Mouse (Mus musculus) neural tube, embryonic 15.5 days (tissue): ENCODE measurements around the gene Slc7a15. TPM values are rescaled to one million over a fixed set of nuclear protein-coding genes. Genes with fewer than 3 reads are reported as not detected.

Experiments used
- ATAC-seq: fragments of 200-750 bp; cut with Nextera tagmentation; 2 replicates; pipeline ENCODE4 v1.8.0; 2017; ENCODE audit warnings: mild to moderate bottlenecking, moderate TSS enrichment, moderate library complexity; ENCODE audit not compliant: low FRiP score
- H3K27ac ChIP-seq: fragments of 300-500 bp; sonication (generic); replicated peaks from 2 replicates; pipeline ENCODE4 v1.5.1; 2015; ENCODE audit warnings: mild to moderate bottlenecking, inconsistent platforms
- H3K27me3 ChIP-seq: fragments of 300-500 bp; sonication (generic); replicated peaks from 2 replicates; pipeline ENCODE4 v1.6.1; 2015; ENCODE audit warnings: inconsistent platforms
- H3K36me3 ChIP-seq: fragments of 300-500 bp; sonication (generic); 2 replicates; pipeline ENCODE4 v1.6.1; 2015; ENCODE audit warnings: inconsistent platforms
- H3K4me1 ChIP-seq: fragments of 300-500 bp; sonication (generic); 2 replicates; pipeline ENCODE4 v1.6.1; 2015; ENCODE audit warnings: inconsistent platforms
- H3K4me2 ChIP-seq: fragments of 300-500 bp; sonication (generic); 2 replicates; pipeline ENCODE4 v1.6.1; 2015; ENCODE audit warnings: inconsistent platforms, mild to moderate bottlenecking, moderate library complexity
- H3K4me3 ChIP-seq: fragments of 300-500 bp; sonication (generic); replicated peaks from 2 replicates; pipeline ENCODE4 v1.5.1; 2015; ENCODE audit warnings: mild to moderate bottlenecking, inconsistent platforms
- H3K9ac ChIP-seq: fragments of 300-500 bp; sonication (generic); replicated peaks from 2 replicates; pipeline ENCODE4 v1.6.1; 2015; ENCODE audit warnings: mild to moderate bottlenecking, inconsistent platforms
- H3K9me3 ChIP-seq: fragments of 300-500 bp; sonication (generic); replicated peaks from 2 replicates; pipeline ENCODE4 v1.6.1; 2016; ENCODE audit warnings: inconsistent platforms
- WGBS: fragments of 180-500 bp; shearing (Covaris S2); methylation state at CpG from one replicate; pipeline ENCODE4 v1.1.7; 2015; ENCODE audit warnings: mixed read lengths; 5-methylcytosine and 5-hydroxymethylcytosine counted together
- polyA plus RNA-seq: library from polyadenylated mRNA; unstranded; fragments of >200 nt; fragmentation: Nextera tagmentation; extraction: Ambion mirVana; gene quantifications from 2 replicates; pipeline ENCODE4 v1.2.1, GENCODE M21; 2015

Gene Slc7a15
- polyA plus RNA-seq, 1 experiment from 2014 or later = not detected

DNA sequence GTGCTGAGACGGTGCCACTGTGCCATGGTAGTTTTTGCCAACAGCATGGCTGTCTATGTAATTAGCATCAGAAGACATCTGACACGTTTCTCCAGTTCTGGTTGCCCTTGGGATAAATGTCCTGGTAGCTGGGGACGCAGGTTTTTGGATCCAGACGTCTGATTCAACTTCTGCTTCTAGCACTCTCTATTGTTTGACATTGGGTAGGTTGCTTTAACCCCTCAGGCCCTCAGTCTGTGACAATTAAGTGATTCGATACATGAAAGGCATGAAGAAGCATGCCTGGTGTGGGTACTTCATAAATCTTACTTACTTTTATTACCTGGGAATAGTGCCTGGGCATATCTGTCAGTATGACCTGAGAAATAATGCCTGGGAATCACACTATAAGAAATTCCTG, 74.8 kb downstream of the Slc7a15 start:
- no peaks in the 10 kb centered on the region for H3K27me3 ChIP-seq
- no peaks in the 10 kb centered on the region for H3K4me1 ChIP-seq
- H3K27ac ChIP-seq = no peak overlapping the region
- 61% methylated on average over 5 of the region's 5 CpGs for WGBS
- ATAC-seq = no peak
- H3K9ac ChIP-seq = no peak overlapping the region
- no peak overlapping the region for H3K4me3 ChIP-seq
- H3K4me2 ChIP-seq = no peak overlapping the region
- no peaks in the 10 kb centered on the region for H3K36me3 ChIP-seq
- H3K9me3 ChIP-seq = no peaks in the 10 kb centered on the region

DNA sequence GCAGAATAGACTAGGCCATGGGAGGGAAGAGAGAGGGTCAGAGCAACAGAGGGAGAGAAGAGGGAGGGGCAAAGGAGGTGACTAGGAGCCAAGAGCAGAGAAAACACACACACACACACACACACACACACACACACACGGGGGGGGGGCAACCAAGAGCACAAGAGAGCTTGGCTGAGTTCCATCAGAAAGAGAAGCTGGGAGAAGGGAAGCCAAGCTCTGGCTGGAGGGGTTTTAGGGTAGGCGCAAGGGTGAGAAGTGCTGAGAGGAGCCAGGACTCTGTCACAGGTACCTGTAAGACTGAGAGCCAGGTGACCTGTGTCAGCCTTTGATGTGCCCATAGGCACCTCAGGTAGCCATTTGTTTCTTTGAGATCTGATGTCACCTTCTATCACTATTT, 76.2 kb downstream of the Slc7a15 start:
- H3K27me3 ChIP-seq = no peaks in the 10 kb centered on the region
- H3K4me1 ChIP-seq = no peaks in the 10 kb centered on the region
- WGBS = 77% methylated on average over 2 of the region's 2 CpGs
- no peak overlapping the region for H3K4me2 ChIP-seq
- no peaks in the 10 kb centered on the region for H3K9me3 ChIP-seq
- H3K27ac ChIP-seq = no peak overlapping the region
- H3K4me3 ChIP-seq = no peak overlapping the region
- no peaks in the 10 kb centered on the region for H3K36me3 ChIP-seq
- no peak for ATAC-seq
- no peak overlapping the region for H3K9ac ChIP-seq

DNA sequence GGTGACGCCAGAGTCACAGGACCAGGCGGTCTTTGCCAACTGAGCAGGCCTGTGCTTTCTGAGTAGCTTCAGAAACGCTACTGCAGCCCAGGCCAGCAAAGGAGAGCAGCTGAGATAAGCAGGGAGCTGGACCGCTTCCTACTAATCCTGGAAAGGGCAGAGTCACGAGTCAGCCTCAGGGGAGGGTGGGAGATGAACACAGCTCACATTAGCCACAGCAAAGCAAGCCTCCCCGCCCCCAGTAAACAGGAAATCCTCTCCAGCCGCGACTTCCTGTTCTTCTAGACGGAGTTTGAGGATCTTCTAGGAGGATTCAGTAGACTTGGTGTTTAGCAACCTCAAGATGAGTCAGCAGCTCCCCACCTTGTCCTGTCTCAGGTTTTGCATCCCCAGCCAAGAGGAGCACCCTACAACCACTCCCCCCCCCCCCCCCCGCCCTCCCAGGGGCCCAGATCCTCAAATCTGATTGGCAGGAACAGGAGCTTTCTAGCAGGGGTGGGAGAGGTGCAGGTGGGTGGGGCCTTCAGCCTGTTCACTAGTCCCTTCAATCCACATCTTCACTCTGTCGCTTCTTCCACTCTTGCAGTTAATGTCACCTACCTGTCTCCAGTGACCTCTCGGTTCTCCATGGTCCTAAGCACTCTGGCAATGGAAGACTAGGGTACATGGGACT, 77.4 kb downstream of the Slc7a15 start:
- no peak overlapping the region for H3K27ac ChIP-seq
- no peak overlapping the region for H3K4me3 ChIP-seq
- H3K9ac ChIP-seq = no peak overlapping the region
- no peak overlapping the region for H3K4me2 ChIP-seq
- H3K4me1 ChIP-seq = no peaks in the 10 kb centered on the region
- no peaks in the 10 kb centered on the region for H3K36me3 ChIP-seq
- no peaks in the 10 kb centered on the region for H3K9me3 ChIP-seq
- H3K27me3 ChIP-seq = no peaks in the 10 kb centered on the region
- WGBS = 70% methylated on average over 12 of the region's 12 CpGs
- ATAC-seq = no peak

DNA sequence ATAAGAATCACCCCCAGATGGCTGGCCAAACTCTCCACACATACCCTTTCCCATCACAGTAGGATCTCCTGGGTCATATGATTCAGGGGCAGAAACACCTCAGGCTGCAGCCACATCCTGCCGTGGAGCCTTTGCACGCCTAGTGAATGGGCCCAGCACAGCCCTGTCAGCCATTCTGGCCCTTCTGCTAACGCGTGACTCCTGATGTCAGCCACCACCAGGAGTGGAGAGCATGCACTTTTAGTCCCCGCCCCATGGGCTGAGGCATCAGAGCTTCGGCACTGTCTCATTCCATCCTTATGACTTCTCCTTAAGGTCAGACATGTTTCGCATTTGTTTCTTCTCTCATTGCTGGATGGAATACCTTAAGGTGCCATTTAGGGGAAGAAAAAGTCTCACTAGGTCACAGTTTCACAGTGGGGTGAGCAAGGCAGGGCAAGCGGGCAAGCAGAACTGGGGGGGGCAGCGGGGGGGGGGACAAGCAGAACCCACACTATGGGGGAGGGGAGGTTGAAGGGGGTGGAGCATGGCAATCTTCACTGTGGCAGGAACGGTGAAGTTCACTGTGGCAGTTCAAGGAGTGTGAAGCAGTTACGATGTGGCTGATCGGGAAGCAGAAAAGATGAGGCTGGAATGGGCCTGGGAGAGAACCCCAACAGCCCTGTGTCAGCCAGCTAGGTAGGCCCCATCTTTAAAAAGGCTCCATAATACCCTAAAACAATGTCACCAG, 79.3 kb downstream of the Slc7a15 start:
- no peaks in the 10 kb centered on the region for H3K4me1 ChIP-seq
- H3K4me2 ChIP-seq = no peak overlapping the region
- H3K9ac ChIP-seq = no peak overlapping the region
- H3K27me3 ChIP-seq = no peaks in the 10 kb centered on the region
- H3K9me3 ChIP-seq = no peaks in the 10 kb centered on the region
- H3K36me3 ChIP-seq = no peaks in the 10 kb centered on the region
- ATAC-seq = no peak
- H3K27ac ChIP-seq = no peak overlapping the region
- H3K4me3 ChIP-seq = no peak overlapping the region
- WGBS = 66% methylated on average over 12 of the region's 12 CpGs

DNA sequence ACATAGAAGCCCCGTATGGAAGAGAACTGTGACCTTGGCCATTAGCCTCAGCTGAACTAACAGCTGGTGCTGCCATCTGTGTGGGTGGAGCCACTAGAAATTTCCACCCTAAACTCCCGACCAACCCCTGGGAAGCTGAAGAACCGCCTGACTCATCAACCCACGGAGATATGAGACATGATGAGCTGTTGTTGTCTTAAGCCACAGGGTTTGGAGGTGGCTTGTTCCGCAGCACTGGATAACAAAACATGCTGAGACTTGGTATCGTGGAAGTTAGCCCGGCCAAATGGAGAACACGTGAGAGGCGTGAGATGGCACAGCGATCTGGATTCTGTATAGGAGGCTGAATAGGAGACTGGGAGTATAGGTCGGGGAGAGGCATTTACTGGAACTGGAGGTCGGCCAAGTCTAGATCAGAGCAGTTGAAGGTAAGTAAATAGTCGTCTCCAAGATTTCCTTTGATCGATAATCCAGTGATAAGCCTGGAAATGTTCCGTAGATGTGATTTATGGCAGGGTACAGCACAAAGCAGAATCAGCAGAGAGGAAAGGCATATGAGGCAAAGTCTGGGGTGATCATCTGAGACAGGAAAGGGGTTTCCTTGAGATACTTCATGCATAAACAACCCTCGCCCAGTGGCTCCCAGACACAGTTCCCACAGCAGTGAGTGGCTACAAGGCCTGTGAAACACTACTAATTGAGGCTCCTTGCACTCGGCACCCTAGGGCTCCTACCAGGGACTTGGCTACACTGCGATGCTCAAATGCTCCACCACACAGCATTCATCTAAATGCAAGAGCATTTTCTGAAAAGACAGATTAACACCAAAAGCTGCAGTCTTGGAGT, 87.6 kb downstream of the Slc7a15 start:
- Histone ChIP-seq H3K27me3 (no peaks in the 10 kb centered on the region), H3K4me1 (no peaks in the 10 kb centered on the region), H3K9me3 (no peaks in the 10 kb centered on the region), H3K36me3 (no peaks in the 10 kb centered on the region), H3K9ac (no peak overlapping the region), H3K4me3 (no peak overlapping the region), H3K27ac (no peak overlapping the region), H3K4me2 (no peak overlapping the region)
- no peak for ATAC-seq
- 74% methylated on average over 18 of the region's 18 CpGs for WGBS

DNA sequence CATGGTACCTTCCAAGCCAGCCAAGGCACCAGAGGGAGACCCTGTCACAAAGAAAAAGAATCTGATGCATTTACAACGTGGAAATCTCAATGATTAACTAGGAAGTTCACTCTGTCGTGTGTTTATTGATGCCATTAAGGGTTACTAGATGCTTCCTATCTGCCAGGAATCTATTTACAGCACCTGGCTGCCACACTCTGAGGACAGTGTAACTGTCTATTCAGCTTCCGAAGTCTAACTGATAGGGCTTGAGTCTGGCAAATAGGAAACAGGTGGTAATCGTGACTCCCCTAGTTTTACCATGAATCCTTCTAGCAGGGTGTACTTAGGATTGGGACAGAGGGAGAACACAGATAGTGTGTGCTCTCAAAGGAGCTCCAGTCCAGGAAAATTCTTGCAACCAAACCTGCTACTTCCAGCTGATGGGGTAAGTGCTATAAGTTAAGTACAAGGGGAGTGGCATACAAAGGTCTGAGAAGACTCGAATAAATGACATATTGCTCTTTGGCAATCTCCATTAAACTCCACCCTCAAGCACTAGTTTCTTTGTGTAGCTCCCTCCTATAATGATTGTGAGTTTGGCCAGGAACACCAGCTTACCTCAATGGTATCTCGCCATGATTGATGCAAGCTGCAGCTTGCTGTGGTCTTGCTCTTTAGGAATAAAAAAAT, 88.4 kb downstream of the Slc7a15 start:
- H3K4me1 ChIP-seq = no peaks in the 10 kb centered on the region
- H3K36me3 ChIP-seq = no peaks in the 10 kb centered on the region
- H3K27ac ChIP-seq = no peak overlapping the region
- H3K9ac ChIP-seq = no peak overlapping the region
- 46% methylated on average over 6 of the region's 6 CpGs for WGBS
- H3K4me2 ChIP-seq = no peak overlapping the region
- no peak overlapping the region for H3K4me3 ChIP-seq
- ATAC-seq = no peak
- H3K9me3 ChIP-seq = no peaks in the 10 kb centered on the region
- no peaks in the 10 kb centered on the region for H3K27me3 ChIP-seq

DNA sequence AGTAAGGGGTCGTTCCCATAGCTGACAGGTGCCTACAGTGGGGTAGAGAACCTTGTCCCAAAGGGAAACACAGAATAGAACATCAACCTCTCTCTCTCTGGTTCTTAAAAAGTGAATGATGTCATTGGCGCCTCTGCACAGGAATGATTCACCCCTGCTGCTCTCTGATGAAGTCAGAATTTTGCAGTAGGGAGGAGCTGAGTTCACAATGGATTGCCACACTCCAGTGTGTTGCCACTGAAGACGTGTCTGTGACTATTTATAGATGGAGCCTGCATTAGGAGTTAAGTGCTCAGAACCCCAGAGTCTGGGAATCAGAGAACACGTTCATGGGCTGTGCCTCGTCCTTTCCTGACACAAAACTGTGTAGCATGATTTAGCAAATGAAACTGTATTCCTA, 89.2 kb downstream of the Slc7a15 start:
- Histone ChIP-seq H3K4me2 (no peak overlapping the region), H3K9me3 (no peaks in the 10 kb centered on the region), H3K4me3 (no peak overlapping the region), H3K4me1 (no peaks in the 10 kb centered on the region), H3K36me3 (no peaks in the 10 kb centered on the region), H3K9ac (no peak overlapping the region), H3K27me3 (no peaks in the 10 kb centered on the region), H3K27ac (no peak overlapping the region)
- ATAC-seq = no peak
- WGBS = 64% methylated on average over 5 of the region's 5 CpGs

DNA sequence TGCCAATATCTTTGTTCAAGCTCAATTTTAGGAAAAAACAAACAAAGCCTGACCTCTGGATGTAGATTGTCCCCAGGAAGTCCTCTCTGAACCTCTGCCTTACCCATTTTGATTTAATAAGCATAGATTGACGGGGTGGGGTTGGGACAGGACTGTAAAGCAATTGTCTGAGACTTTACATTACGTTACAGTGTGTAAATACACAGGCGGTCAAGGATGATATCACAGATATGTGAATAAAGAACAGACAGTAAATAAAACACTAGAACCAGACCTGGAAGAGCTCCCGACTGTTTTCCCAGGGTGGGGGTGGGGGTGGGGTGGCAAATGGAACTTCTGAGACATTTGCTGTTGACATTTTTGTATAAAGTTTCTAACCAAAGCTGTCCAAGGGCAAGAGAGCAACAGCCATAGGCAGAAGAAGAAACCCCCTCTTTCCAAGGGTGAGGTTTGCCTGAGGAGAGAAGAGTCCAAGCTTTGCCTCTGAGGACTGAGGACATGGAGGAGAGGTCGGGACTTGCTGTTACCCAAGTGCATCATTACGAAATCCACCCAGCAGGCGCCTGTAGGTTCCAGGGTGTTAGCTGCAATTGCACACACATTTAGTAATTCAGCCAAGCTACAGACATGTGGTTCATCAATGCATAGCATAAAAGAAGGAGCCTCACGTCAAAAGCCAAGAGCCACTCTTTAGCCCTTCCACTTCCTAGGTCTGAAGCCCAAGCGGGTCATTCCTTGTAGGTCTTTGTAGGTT, 91.7 kb downstream of the Slc7a15 start:
- H3K27me3 ChIP-seq = no peaks in the 10 kb centered on the region
- H3K9me3 ChIP-seq = no peaks in the 10 kb centered on the region
- 80% methylated on average over 9 of the region's 9 CpGs for WGBS
- H3K4me1 ChIP-seq = no peaks in the 10 kb centered on the region
- ATAC-seq = no peak
- no peak overlapping the region for H3K27ac ChIP-seq
- no peak overlapping the region for H3K4me2 ChIP-seq
- H3K9ac ChIP-seq = no peak overlapping the region
- no peak overlapping the region for H3K4me3 ChIP-seq
- H3K36me3 ChIP-seq = no peaks in the 10 kb centered on the region

DNA sequence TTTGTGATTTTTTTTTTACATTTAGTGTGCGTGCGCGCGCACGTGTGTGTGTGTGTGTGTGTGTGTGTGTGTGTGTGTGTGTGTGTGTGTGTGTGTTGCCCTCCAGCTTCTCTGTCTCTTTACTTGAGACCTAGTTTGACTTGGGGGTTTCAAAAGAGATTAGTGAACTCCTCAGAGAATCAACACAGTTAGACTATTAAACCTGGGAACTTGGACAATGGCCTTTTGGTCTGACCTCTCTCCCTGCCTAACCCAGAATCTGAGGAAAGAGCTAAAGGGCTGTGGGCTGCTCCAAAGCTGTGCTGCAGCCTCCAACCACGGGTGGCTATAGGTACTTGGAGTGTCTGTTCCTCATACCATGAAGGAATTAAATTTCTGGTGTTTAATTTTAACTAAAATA, 94.7 kb downstream of the Slc7a15 start:
- Histone ChIP-seq H3K4me1 (peaks cover 17% of the 10 kb centered on the region), H3K27me3 (no peaks in the 10 kb centered on the region), H3K4me2 (no peak overlapping the region), H3K36me3 (no peaks in the 10 kb centered on the region), H3K4me3 (no peak overlapping the region), H3K9ac (no peak overlapping the region), H3K27ac (no peak overlapping the region), H3K9me3 (no peaks in the 10 kb centered on the region)
- WGBS = 82% methylated on average over 6 of the region's 6 CpGs
- no peak for ATAC-seq

DNA sequence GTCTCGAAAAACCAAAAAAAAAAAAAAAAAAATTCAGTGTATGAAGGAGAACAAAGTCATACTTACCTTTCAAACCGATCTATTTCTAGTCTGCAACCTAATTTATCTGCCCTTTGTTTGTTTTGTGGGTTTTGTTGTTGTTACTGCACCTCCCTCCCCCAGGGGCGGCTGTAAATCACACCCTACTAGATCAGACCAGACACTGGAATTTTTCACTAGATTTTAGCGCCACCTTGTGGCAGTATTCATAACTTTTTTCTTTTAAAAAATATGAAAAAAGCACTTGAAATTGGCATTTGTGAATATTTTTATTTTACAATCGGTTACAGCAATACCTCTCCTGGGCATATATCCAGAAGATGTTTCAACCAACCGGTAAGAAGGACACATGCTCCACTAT, 96.3 kb downstream of the Slc7a15 start:
- no peak for ATAC-seq
- Histone ChIP-seq H3K9me3 (no peaks in the 10 kb centered on the region), H3K36me3 (no peaks in the 10 kb centered on the region), H3K4me3 (no peak overlapping the region), H3K4me1 (peaks cover 17% of the 10 kb centered on the region), H3K9ac (no peak overlapping the region), H3K4me2 (no peak overlapping the region), H3K27ac (no peak overlapping the region), H3K27me3 (no peaks in the 10 kb centered on the region)
- WGBS = 12% methylated on average over 6 of the region's 6 CpGs
